ENCODE assay signal across 8 mouse cellular contexts in genomic region chr12:102439632-102440023, GRCm38 (mm10). TPM values are rescaled to one million over a fixed set of nuclear protein-coding genes. Genes with fewer than 3 reads are reported as not detected.
DNase-seq lines count a peak whose midpoint lies in the region; ATAC-seq and TF ChIP-seq lines count a peak whose summit lies in the region.

Gene Lgmn, minus strand, starts transcription at chr12:102439813.

- peak within 1 kb of the TSS; percentile 25 for H3K27ac ChIP-seq in cortical plate, adult 2 months (ENCODE audit: insufficient read depth, low read length)

- TF ChIP-seq CTCF in cortical plate, adult 2 months (IDR thresholded peaks at IDR 0.05; ENCODE audit: extremely low read depth, insufficient read depth, low read length), result no peak

- DNase-seq in gastrocnemius, postnatal 10 days, result peak; percentile 98
- peak; percentile 98 for DNase-seq in induced T-regulatory cell, adult 2 months (ENCODE audit: low read depth)
- peak; percentile 97 to 99 for DNase-seq in left cerebral cortex, adult 9 months (ENCODE audit: low spot score in 2 of 2)
- peak; percentile 99 for DNase-seq in right cerebral cortex, postnatal 14 days
- DNase-seq in urinary bladder, postnatal 36 days (ENCODE audit: low spot score in 2 of 2), result peak; percentile 98

- ATAC-seq in activated CD4-positive, CD25-positive, alpha-beta regulatory T cell, adult 4 months, result peak; percentile 100
- ATAC-seq in megakaryocyte progenitor cell, adult 5-6 weeks (replicated peaks; ENCODE audit: poor library complexity), result peak; percentile 95

- H3K4me3 ChIP-seq in cortical plate, adult 2 months (ENCODE audit: insufficient read depth, low read length), result peak within 1 kb of the TSS; percentile 59

- peak; percentile 77 for TF ChIP-seq POLR2A in cortical plate, adult 2 months (IDR thresholded peaks at IDR 0.05; ENCODE audit: extremely low read depth, insufficient read depth, low read length)

- peaks cover 2% of the 10 kb centered on the region; the same call in 1 of the 2 replicates for H3K4me1 ChIP-seq in cortical plate, adult 2 months (ENCODE audit: control insufficient read depth, insufficient read depth, low read length)

RNA-seq across cellular contexts. Expression of gene Lgmn, which starts in this region (rescaled TPM):
- polyA plus RNA-seq in activated CD4-positive, CD25-positive, alpha-beta regulatory T cell, adult 4 months (2017; shearing (Covaris generic)), result 10 to 100 TPM; 31.0 to 34.5 TPM
- 121 and 132 TPM in 2 replicates for polyA plus RNA-seq in cortical plate, adult 2 months (2012; rRNA removed)
- total RNA-seq in gastrocnemius, postnatal 10 days (2021), result 100 to 1,000 TPM in 1 of 2 experiments, 10 to 100 TPM in 1; 90.0 to 100 TPM
- 2.1 and 2.9 TPM in 2 replicates for total RNA-seq in megakaryocyte progenitor cell, adult 5-6 weeks (2015)
- 0.71 and 2.2 TPM in 2 replicates for total RNA-seq in megakaryocyte progenitor cell, adult 5-6 weeks (2017)

Comparison
In these comparisons a context has a peak if more than half of its experiments do, and no peak if none do; other contexts are left out.
1. Peak in every context shown above with its lines: DNase-seq, ATAC-seq, H3K4me3 ChIP-seq and H3K27ac ChIP-seq.
2. RNA of gene Lgmn (total RNA-seq): 90.0 to 100 TPM in gastrocnemius, postnatal 10 days; 0.71 to 2.9 TPM in megakaryocyte progenitor cell, adult 5-6 weeks; every median in the first group is over 10 times any median in the second.